Mouse (Mus musculus) myocyte (in vitro differentiated cells): ENCODE measurements at regions not wholly inside any gene's neighbourhood (a gene's known extent, or its start where the extent isn't known, plus 50 kb on each side); places are given as distances from the start of the nearest gene placed in this dataset.

Source experiments
- H3K27me3 ChIP-seq: one replicate; pipeline ENCODE4 v1.6.1; 2011; ENCODE audit not compliant: control insufficient read depth, insufficient read depth, insufficient read length
- H3K36me3 ChIP-seq: one replicate; pipeline ENCODE4 v1.6.1; 2011; ENCODE audit not compliant: control insufficient read depth, insufficient read depth
- H3K4me2 ChIP-seq: one replicate; pipeline ENCODE4 v1.6.1; 2011; ENCODE audit warnings: low read depth, control low read depth
- H3K4me3 ChIP-seq: one replicate; pipeline ENCODE4 v1.5.1; 2011; ENCODE audit warnings: mild to moderate bottlenecking, control low read depth, moderate library complexity
- H3K79me2 ChIP-seq: one replicate; pipeline ENCODE4 v1.6.1; 2011; ENCODE audit not compliant: control insufficient read depth, insufficient read depth
- H3ac ChIP-seq: one replicate; pipeline ENCODE4 v1.6.1; 2011; ENCODE audit not compliant: control insufficient read depth, insufficient read length
- CEBPB ChIP-seq: IDR thresholded peaks from 2 replicates; pipeline ENCODE4 v1.6.1; 2011; ENCODE audit warnings: mild to moderate bottlenecking, moderate library complexity; ENCODE audit not compliant: poor library complexity, insufficient read depth, severe bottlenecking
- E2F4 ChIP-seq: IDR thresholded peaks from one replicate; pipeline ENCODE4 v1.6.1; 2011; ENCODE audit warnings: mild to moderate bottlenecking, control low read depth, moderate library complexity; ENCODE audit not compliant: insufficient read depth
- MAX ChIP-seq: IDR thresholded peaks from one replicate; pipeline ENCODE4 v1.6.1; 2011; ENCODE audit warnings: low read depth, mild to moderate bottlenecking, control low read depth
- MYOD1 ChIP-seq, 3 experiments: IDR thresholded peaks; one replicate each; pipeline ENCODE4 v1.6.1; 2011; ENCODE audit warnings: control low read depth in 2 of 3, low read depth in 2 of 3, mild to moderate bottlenecking in 2 of 3, moderate library complexity in 1 of 3; ENCODE audit not compliant: insufficient read length in 2 of 3, control insufficient read depth in 1 of 3
- MYOG ChIP-seq, 3 experiments: IDR thresholded peaks; one replicate each; pipeline ENCODE4 v1.6.1; 2011; ENCODE audit warnings: control low read depth in 2 of 3, low read depth in 2 of 3, mild to moderate bottlenecking in 2 of 3; ENCODE audit not compliant: insufficient read length in 2 of 3, control insufficient read depth in 1 of 3, insufficient read depth in 1 of 3
- POLR2A ChIP-seq: IDR thresholded peaks from one replicate; pipeline ENCODE4 v1.6.1; 2011; ENCODE audit warnings: low read depth, mild to moderate bottlenecking, control low read depth, moderate library complexity; ENCODE audit not compliant: insufficient read length
- POLR2AphosphoS2 ChIP-seq: IDR thresholded peaks from one replicate; pipeline ENCODE4 v1.6.1; 2011; ENCODE audit warnings: low read depth, control low read depth; ENCODE audit not compliant: insufficient read length
- REST ChIP-seq: IDR thresholded peaks from one replicate; pipeline ENCODE4 v1.6.1; 2011; ENCODE audit warnings: mild to moderate bottlenecking, control low read depth, moderate library complexity; ENCODE audit not compliant: insufficient read depth, insufficient read length
- SRF ChIP-seq: IDR thresholded peaks from one replicate; pipeline ENCODE4 v1.6.1; 2011; ENCODE audit warnings: low read depth; ENCODE audit not compliant: control insufficient read depth, insufficient read length
- TCF12 ChIP-seq: IDR thresholded peaks from one replicate; pipeline ENCODE4 v1.6.1; 2011; ENCODE audit warnings: mild to moderate bottlenecking, control low read depth; ENCODE audit not compliant: poor library complexity, insufficient read depth, severe bottlenecking
- TCF3 ChIP-seq: IDR thresholded peaks from one replicate; pipeline ENCODE4 v1.6.1; 2011; ENCODE audit warnings: low read depth, control low read depth; ENCODE audit not compliant: insufficient read length
- USF1 ChIP-seq: IDR thresholded peaks from one replicate; pipeline ENCODE4 v1.6.1; 2011; ENCODE audit warnings: low read depth, mild to moderate bottlenecking, control low read depth, moderate library complexity

GRCm38 (mm10) chr3:147278602-147279001 lies 426.4 kb downstream of the Ttll7 start:
- Histone ChIP-seq H3K36me3 (no peaks in the 10 kb centered on the region), H3K4me2 (no peak overlapping the region), H3K27me3 (no peaks in the 10 kb centered on the region), H3ac (no peak overlapping the region), H3K4me3 (no peak overlapping the region), H3K79me2 (no peaks in the 10 kb centered on the region)
- TF ChIP-seq MYOD1 (IDR thresholded peaks at IDR 0.05; ENCODE audit: control insufficient read depth in 1 of 3, insufficient read length in 2 of 3, low read depth in 2 of 3): no peak
- TF ChIP-seq E2F4: no peak
- no peak for TF ChIP-seq USF1
- no peak for TF ChIP-seq MAX
- TF ChIP-seq TCF3: no peak
- TF ChIP-seq SRF: no peak
- TF ChIP-seq MYOG (IDR thresholded peaks at IDR 0.05; ENCODE audit: control insufficient read depth in 1 of 3, insufficient read depth in 1 of 3, insufficient read length in 2 of 3, low read depth in 2 of 3): no peak
- TF ChIP-seq CEBPB: no peak
- no peak for TF ChIP-seq REST

GRCm38 (mm10) chr3:147283724-147284123 lies 431.6 kb downstream of the Ttll7 start:
- no peak for TF ChIP-seq CEBPB
- no peak for TF ChIP-seq SRF
- no peak for TF ChIP-seq TCF3
- TF ChIP-seq MYOG (IDR thresholded peaks at IDR 0.05; ENCODE audit: control insufficient read depth in 1 of 3, insufficient read depth in 1 of 3, insufficient read length in 2 of 3, low read depth in 2 of 3): no peak
- TF ChIP-seq USF1: no peak
- TF ChIP-seq MAX: no peak
- no peak for TF ChIP-seq E2F4
- no peak for TF ChIP-seq TCF12
- TF ChIP-seq REST: no peak
- no peak for TF ChIP-seq POLR2AphosphoS2
- no peak for TF ChIP-seq POLR2A
- TF ChIP-seq MYOD1 (IDR thresholded peaks at IDR 0.05; ENCODE audit: control insufficient read depth in 1 of 3, insufficient read length in 2 of 3, low read depth in 2 of 3): no peak
- H3K4me3 ChIP-seq: no peak overlapping the region
- H3K27me3 ChIP-seq: no peaks in the 10 kb centered on the region
- no peaks in the 10 kb centered on the region for H3K36me3 ChIP-seq
- H3ac ChIP-seq: no peak overlapping the region
- H3K79me2 ChIP-seq: no peaks in the 10 kb centered on the region
- H3K4me2 ChIP-seq: no peak overlapping the region

DNA sequence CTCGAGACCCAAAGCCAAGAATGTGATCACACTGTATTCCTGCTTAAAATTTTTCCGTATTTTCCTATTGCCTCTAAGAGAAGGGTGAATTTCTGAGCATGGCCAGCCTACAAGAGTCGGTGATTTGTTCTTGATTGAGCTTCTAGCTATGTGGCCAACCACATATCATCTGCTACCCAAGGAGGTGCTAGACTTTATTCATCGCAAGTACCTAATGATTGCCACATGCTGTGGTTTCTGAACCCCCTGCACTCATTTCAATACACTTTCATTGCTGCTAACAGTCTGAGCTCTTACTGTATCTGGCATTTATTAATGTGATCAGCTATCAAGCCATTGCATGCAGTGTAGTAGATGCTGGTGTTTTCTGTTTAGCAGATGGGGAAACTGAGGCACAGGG lies 432.2 kb downstream of the Ttll7 start:
- Histone ChIP-seq H3K79me2 (no peaks in the 10 kb centered on the region), H3K4me2 (no peak overlapping the region), H3K27me3 (no peaks in the 10 kb centered on the region), H3ac (no peak overlapping the region), H3K36me3 (no peaks in the 10 kb centered on the region), H3K4me3 (no peak overlapping the region)
- TF ChIP-seq E2F4: no peak
- no peak for TF ChIP-seq REST
- TF ChIP-seq SRF: no peak
- TF ChIP-seq CEBPB: no peak
- no peak for TF ChIP-seq TCF3
- TF ChIP-seq POLR2A: no peak
- no peak for TF ChIP-seq MAX
- TF ChIP-seq TCF12: no peak
- TF ChIP-seq MYOG (IDR thresholded peaks at IDR 0.05; ENCODE audit: control insufficient read depth in 1 of 3, insufficient read depth in 1 of 3, insufficient read length in 2 of 3, low read depth in 2 of 3): no peak
- no peak for TF ChIP-seq MYOD1 (IDR thresholded peaks at IDR 0.05; ENCODE audit: control insufficient read depth in 1 of 3, insufficient read length in 2 of 3, low read depth in 2 of 3)
- no peak for TF ChIP-seq USF1

DNA sequence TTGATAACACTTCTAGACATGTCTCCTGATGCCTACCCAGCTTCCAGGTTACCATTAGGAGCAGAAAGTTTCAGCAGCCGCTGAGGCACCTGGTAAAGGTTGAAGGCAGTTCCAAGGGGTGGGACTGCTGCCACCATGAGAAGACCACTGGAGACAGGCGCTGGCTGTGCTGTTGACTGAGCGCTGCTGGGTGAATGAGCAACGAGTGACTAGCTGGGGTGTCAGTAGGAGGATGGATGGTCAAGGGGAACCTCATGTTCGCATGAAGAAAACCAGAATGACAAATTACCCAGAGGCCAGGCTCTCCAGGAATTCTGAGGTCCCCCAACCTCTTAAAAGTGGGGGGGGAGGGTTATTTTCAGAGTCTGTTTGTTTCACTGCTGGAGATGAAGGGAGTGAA lies 433.3 kb downstream of the Ttll7 start:
- Histone ChIP-seq H3K27me3 (no peaks in the 10 kb centered on the region), H3K4me3 (no peak overlapping the region), H3K79me2 (no peaks in the 10 kb centered on the region), H3K4me2 (no peak overlapping the region), H3K36me3 (no peaks in the 10 kb centered on the region), H3ac (no peak overlapping the region)
- TF ChIP-seq USF1: no peak
- TF ChIP-seq MYOG (IDR thresholded peaks at IDR 0.05; ENCODE audit: control insufficient read depth in 1 of 3, insufficient read depth in 1 of 3, insufficient read length in 2 of 3, low read depth in 2 of 3): no peak
- TF ChIP-seq CEBPB: no peak
- no peak for TF ChIP-seq POLR2AphosphoS2
- no peak for TF ChIP-seq MAX
- no peak for TF ChIP-seq E2F4
- no peak for TF ChIP-seq TCF12
- TF ChIP-seq SRF: no peak
- TF ChIP-seq REST: no peak
- no peak for TF ChIP-seq TCF3
- TF ChIP-seq POLR2A: no peak
- no peak for TF ChIP-seq MYOD1 (IDR thresholded peaks at IDR 0.05; ENCODE audit: control insufficient read depth in 1 of 3, insufficient read length in 2 of 3, low read depth in 2 of 3)

DNA sequence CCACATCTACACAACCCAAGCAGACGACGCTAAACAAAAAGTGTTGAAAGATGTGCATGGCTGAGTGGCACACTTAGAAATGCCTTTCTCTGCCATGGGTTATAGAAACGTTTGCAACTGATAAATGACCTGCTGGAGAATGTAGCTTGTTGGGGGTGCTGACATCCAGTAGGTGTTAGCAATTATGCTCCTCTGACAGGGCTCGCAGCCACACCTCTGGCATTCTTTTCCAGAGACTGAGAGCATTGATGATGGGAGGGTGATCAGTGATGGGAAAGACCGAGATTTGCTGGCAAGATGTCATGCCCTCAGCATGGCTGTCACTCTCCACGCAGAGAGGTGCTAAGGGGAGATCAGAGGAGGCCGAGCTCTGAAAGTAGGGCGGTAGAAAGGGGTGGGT lies 435.3 kb downstream of the Ttll7 start:
- H3K79me2 ChIP-seq: no peaks in the 10 kb centered on the region
- no peaks in the 10 kb centered on the region for H3K36me3 ChIP-seq
- H3K4me3 ChIP-seq: no peak overlapping the region
- no peak overlapping the region for H3K4me2 ChIP-seq
- no peaks in the 10 kb centered on the region for H3K27me3 ChIP-seq
- TF ChIP-seq USF1 (no peak), MYOD1 (IDR thresholded peaks at IDR 0.05; ENCODE audit: control insufficient read depth in 1 of 3, insufficient read length in 2 of 3, low read depth in 2 of 3) (no peak), TCF3 (no peak), POLR2A (no peak), E2F4 (no peak), POLR2AphosphoS2 (no peak), SRF (no peak), MAX (no peak), REST (no peak), MYOG (IDR thresholded peaks at IDR 0.05; ENCODE audit: control insufficient read depth in 1 of 3, insufficient read depth in 1 of 3, insufficient read length in 2 of 3, low read depth in 2 of 3) (no peak), CEBPB (no peak), TCF12 (no peak)
- no peak overlapping the region for H3ac ChIP-seq
